Mouse (Mus musculus) kidney, adult 8-10 months (tissue): ENCODE data around the gene Wasf3.
"Not testable (repeated sequence)": the region's sequence is repeated elsewhere in the genome, so short reads cannot be mapped to it uniquely, and the experiment has no call there.

Source experiments
- DNase-seq, 2 experiments: peaks; one replicate each; pipeline ENCODE4 v3.0.0; 2022

Gene Wasf3

DNA sequence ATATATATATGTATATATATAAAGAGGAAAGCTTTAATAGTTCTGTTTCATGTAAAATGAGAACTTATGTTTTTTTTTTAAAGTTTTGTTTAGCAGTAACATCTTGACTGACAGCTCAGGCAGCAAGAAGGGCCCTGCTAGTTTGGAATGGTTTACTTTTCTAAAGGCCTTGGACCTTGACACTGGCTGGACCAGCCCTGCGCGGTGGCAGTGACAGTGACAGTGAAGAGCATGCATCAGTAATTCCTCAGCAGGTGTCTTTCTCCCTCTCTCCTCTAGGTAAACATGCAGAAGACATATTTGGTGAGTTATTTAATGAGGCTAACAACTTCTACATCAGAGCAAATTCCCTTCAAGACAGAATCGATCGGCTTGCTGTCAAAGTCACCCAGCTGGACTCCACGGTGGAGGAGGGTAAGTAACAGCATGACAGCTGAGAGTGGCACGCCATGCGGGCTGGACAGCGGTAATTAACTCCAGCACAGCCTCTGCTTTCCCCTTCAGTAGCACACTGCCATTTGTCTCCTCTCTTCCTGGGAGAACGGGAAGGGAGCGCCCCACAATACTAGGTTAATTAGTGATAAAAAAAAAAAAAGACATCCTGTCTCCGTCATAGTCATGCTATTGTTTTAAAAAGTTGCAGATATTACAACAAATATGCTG is 66.9 kb downstream of the Wasf3 start:
- DNase-seq = peak in 1 of 2 experiments; percentile 23

DNA sequence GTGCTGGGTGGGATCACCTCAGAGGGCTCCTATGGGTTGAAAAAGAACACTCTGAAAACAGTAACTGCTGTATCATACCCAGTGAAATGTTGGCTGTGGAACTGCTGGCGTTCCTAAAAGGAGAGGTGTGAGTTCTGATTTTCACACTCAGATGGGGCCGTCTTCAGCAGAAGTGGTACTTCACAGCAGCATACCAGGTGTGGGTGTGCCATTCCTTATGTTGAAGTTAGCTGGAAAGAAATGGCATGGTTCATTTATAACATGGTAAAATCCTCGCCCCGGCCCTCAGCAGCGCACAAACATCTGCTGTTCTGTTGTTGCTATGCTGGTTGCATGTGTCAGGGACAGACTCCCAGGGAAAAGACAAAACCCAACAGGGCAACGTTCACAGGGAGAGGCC is 68.8 kb downstream of the Wasf3 start:
- no peak for DNase-seq

DNA sequence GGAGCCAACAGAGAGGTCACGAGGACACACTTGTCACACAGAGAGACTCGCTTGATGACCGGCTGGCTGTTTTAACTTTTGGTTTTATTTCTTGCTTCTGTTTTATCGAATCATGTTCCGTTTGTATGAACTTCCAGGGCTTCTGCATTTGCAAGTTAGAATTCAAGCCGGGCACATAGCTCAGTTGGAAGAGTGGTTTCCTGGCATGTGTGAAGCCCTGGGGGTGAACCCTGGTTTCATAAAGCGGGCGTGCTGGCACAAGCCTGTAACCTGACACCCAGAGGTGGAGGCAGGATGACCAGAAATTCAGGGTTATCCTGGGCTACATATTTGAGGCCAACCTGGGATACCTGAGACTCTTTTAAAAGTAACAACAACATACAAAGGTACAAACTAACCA is 76.8 kb downstream of the Wasf3 start:
- DNase-seq = peak; percentile 47 to 78

DNA sequence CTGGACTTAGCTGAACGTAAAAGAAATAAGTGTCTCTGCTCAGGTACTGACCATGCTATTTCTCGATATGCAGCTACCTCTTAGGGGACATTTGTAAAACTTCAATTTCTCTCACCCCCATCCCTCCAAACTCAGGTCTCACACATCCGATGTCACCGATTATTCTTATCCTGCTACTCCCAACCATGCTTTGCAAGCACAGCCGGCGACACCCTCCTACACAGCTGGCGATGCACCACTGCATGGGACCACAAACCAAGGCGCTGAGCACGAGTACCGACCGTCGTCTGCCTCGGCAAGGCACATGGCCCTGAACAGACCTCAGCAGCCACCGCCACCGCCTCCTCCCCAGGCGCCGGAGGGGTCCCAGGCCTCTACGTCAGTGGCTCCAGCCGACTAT is 81.9 kb downstream of the Wasf3 start:
- DNase-seq = no peak

DNA sequence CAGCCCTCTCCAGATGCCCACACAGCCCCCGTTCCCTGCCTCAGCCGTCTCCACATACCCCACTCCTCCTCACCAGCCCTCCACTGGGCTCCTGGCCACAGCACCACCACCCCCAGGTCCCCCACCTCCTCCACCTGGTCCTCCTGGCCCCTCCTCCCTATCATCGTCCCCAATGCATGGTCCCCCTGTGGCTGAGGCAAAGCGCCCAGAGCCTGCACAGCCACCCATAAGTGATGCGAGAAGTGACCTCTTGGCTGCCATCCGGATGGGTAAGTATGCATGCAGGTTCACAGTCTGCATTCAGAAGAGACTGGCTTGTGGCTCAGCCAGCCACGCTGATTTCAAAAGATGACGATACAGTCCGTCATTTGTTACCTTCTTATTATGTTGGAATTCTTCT is 83.5 kb downstream of the Wasf3 start:
- peak in 1 of 2 experiments; percentile 22 for DNase-seq

DNA sequence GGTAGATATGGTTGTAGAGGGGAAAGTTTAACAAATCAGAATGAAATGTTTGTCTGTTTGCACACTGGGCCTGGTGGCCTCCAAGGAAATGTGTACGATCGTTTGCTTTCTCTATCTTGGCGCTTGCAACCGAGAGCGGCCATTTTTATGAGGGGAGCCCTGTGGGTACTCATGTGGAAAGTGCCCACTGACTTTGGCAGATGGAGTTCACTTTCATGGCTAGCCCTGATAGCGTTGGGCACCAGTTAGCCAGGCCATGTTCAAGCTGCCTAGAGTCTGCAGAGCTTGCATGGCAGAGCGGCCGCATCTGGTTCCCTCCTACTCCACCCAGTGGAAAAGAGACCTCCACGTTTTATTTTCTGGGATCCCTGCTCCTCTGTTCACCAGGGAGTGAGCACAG is 86.0 kb downstream of the Wasf3 start:
- DNase-seq = no peak

DNA sequence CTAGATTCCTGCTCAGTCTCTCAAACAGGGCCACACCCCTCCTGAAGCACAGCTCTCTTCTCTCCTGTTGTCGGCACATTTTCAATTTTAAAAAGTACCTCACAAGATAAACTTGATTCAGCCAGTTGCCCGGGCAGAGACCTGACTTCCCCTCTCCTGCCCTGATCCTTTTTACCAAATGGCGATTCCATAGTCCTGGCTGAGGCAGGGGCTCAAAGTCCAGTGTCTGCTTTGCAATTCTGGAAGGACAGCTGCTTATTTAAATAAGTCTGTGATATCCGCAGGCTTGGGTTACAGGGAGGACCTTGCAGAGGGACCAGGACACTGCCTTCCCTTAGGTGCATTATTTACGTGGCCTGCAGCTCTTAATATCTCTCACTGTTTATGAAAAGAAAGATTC is 86.5 kb downstream of the Wasf3 start:
- peak; percentile 19 to 50 for DNase-seq

DNA sequence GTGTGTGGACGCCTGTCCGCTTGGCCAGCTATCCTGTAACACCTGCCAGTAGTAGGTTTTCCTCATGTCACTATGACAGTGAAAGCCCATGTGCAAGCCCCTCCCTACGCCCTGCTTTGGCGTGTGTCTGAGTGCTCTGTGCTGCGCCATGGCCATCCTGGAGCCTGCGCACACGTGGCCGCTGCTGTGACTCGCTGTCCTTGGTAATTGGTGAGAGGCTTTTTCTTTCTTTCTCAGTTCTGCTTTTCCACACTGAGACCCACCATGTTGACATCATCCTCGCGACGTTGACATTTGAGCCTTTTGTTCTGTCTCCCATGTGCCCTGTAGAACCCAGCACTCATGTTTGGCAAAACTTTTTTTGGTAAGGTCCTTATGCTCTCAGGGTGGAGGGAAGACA is 87.0 kb downstream of the Wasf3 start:
- no peak for DNase-seq

DNA sequence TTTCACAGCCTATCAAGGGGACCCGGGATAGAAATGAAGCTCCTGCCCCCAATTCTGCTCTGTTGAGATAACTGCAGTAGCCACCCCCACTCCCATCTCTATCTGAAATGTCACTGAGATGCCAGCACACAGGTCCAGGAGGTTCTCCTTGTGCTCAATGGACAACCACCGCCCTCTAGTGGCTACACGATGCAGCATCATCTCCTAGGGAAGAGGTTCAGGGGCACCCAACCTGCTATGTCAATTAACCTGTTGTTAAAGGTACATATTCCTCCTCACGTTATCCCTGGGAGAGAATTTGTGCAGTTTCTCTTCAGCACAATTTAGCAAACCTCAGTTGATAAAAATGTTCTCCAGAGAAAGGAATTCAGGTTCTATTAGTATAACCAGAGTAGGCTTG is 94.8 kb downstream of the Wasf3 start:
- DNase-seq = peak in 1 of 2 experiments; percentile 49

DNA sequence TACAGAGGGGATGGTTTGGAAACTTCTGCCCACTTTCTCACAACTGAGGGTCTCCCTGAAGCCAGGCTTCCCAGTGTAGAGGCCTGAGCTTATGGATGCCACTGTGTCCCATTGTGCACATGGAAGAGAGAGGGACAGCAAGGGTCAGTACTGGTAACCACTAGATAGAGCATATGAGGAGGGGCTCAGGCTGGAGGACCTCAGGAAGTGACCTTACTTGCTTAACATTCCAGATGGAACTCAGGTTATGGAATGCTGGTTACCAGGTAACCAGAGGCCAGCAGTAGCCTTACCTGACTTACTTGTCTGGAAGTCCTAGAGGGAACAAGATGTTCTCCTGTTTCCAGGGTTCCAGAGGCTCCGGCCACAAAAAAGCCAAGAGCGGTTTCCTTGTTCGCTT is 96.9 kb downstream of the Wasf3 start, which contains the start of gene Gm6408:
Gm6408 (plus strand) TSS at position 301 of the 400 bp plus-strand sequence.
- not testable (repeated sequence) for DNase-seq

DNA sequence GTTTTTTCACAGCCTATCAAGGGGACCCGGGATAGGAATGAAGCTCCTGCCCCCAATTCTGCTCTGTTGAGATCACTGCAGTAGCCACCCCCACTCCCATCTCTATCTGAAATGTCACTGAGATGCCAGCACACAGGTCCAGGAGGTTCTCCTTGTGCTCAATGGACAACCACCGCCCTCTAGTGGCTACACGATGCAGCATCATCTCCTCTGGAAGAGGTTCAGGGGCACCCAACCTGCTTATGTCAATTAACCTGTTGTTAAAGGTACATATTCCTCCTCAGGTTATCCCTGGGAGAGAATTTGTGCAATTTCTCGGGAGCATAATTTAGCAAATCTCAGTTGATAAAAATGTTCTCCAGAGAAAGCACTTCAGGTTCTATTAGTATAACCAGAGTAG is 104.2 kb downstream of the Wasf3 start:
- DNase-seq = peak in 1 of 2 experiments; percentile 51

DNA sequence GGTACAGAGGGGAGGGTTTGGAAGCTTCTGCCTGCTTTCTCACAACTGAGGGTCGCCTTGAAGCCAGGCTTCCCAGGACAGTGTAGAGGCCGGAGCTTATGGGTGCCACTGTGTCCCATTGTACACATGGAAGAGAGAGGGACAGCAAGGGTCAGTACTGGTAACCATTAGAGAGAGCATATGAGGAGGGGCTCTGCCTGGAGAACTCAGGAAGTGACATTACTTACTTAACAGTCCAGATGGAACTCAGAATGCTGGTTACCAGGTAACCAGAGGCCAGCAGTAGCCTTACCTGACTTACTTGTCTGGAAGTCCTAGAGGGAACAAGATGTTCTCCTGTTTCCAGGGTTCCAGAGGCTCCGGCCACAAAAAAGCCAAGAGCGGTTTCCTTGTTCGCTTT is 106.3 kb downstream of the Wasf3 start, which contains the start of gene Gm6370:
Gm6370 (plus strand) TSS at position 301 of the 400 bp plus-strand sequence.
- DNase-seq = not testable (repeated sequence)

DNA sequence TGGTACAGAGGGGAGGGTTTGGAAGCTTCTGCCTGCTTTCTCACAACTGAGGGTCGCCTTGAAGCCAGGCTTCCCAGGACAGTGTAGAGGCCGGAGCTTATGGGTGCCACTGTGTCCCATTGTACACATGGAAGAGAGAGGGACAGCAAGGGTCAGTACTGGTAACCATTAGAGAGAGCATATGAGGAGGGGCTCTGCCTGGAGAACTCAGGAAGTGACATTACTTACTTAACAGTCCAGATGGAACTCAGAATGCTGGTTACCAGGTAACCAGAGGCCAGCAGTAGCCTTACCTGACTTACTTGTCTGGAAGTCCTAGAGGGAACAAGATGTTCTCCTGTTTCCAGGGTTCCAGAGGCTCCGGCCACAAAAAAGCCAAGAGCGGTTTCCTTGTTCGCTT is 117.3 kb downstream of the Wasf3 start, which contains the start of gene 4930449I24Rik:
4930449I24Rik (plus strand) TSS at position 301 of the 400 bp plus-strand sequence.
- DNase-seq = not testable (repeated sequence)

DNA sequence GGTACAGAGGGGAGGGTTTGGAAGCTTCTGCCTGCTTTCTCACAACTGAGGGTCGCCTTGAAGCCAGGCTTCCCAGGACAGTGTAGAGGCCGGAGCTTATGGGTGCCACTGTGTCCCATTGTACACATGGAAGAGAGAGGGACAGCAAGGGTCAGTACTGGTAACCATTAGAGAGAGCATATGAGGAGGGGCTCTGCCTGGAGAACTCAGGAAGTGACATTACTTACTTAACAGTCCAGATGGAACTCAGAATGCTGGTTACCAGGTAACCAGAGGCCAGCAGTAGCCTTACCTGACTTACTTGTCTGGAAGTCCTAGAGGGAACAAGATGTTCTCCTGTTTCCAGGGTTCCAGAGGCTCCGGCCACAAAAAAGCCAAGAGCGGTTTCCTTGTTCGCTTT is 129.0 kb downstream of the Wasf3 start, which contains the start of gene Gm3402:
Gm3402 (plus strand) TSS at position 301 of the 400 bp plus-strand sequence.
- not testable (repeated sequence) for DNase-seq
